Mouse (Mus musculus) spleen, adult 2 months (tissue): ENCODE measurements around the gene Irf2. TPM values are rescaled to one million over a fixed set of nuclear protein-coding genes. Genes with fewer than 3 reads are reported as not detected.

Experiments
- DNase-seq, 2 experiments: peaks; one replicate each; pipeline versions ENCODE4 v3.0.0 to v3.0.0-alpha.2; 2012 to 2021; ENCODE audit warnings: low spot score in 2 of 2, low read depth in 1 of 2
- H3K27ac ChIP-seq: fragments of 200-500 bp; 2 replicates; pipeline ENCODE4 v1.5.1; 2012; ENCODE audit warnings: low read length, inconsistent platforms; ENCODE audit not compliant: insufficient read depth
- H3K27me3 ChIP-seq: fragments of 200-500 bp; 2 replicates; pipeline ENCODE4 v1.6.1; 2012; ENCODE audit warnings: mild to moderate bottlenecking, moderate library complexity, low read length, inconsistent platforms; ENCODE audit not compliant: control insufficient read depth, insufficient read depth
- H3K36me3 ChIP-seq: fragments of 200-500 bp; 2 replicates; pipeline ENCODE4 v1.6.1; 2012; ENCODE audit warnings: mild to moderate bottlenecking, low read length, inconsistent platforms; ENCODE audit not compliant: control insufficient read depth, insufficient read depth
- H3K4me1 ChIP-seq: fragments of 200-500 bp; 2 replicates; pipeline ENCODE4 v1.6.1; 2011; ENCODE audit warnings: inconsistent platforms; ENCODE audit not compliant: control insufficient read depth, insufficient read depth, insufficient read length
- H3K4me3 ChIP-seq: fragments of 200-500 bp; 2 replicates; pipeline ENCODE4 v1.5.1; 2011; ENCODE audit warnings: mild to moderate bottlenecking, inconsistent platforms; ENCODE audit not compliant: insufficient read depth, insufficient read length; ENCODE audit errors: extremely low read depth
- CTCF ChIP-seq: fragments of 200-500 bp; IDR thresholded peaks from 2 replicates; pipeline ENCODE4 v1.5.1; 2011; ENCODE audit warnings: mild to moderate bottlenecking, inconsistent platforms; ENCODE audit not compliant: insufficient read depth, insufficient read length, insufficient replicate concordance; ENCODE audit errors: extremely low read depth
- POLR2A ChIP-seq: fragments of 200-500 bp; IDR thresholded peaks from 2 replicates; pipeline ENCODE4 v1.6.1; 2011; ENCODE audit warnings: low read depth, low read length, inconsistent platforms
- WGBS: fragments of 180-500 bp; shearing (Covaris S2); methylation state at CpG from one replicate; pipeline ENCODE4 v1.1.7; 2018; 5-methylcytosine and 5-hydroxymethylcytosine counted together
- polyA plus RNA-seq: library from polyadenylated mRNA; depleted of rRNA; stranded (reverse); fragments of >200 nt; gene quantifications from 2 replicates; pipeline ENCODE4 v1.2.3, GENCODE M21; 2012

The Irf2 gene
- polyA plus RNA-seq, 1 experiment, result 28.8 TPM

DNA sequence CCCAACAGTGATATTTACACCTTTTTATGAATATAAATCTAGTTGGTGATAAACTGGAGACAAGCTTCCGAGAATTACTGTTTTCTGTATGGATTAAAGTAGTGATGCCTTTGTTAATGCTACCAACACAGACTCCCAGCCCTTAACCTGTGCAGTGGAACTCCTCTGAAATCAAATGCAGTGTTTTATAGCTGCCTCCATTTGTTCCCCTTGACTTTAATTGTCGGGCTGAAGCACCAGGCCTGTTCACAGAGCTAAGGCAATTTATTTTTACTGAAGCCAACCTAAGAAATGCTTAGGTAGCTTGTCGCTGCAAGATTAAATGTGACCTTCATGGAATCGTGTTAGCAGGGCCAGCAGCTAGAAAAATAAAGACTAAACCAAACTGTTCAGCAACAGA is 11.6 kb downstream of the Irf2 start:
- Histone ChIP-seq H3K27me3 (no peaks in the 10 kb centered on the region), H3K4me3 (no peak overlapping the region), H3K27ac (no peak overlapping the region), H3K36me3 (peaks cover 2% of the 10 kb centered on the region; the same call in 1 of the 2 replicates), H3K4me1 (peaks cover 27% of the 10 kb centered on the region)
- no peak for DNase-seq
- TF ChIP-seq CTCF (no peak), POLR2A (no peak)
- 87% methylated on average over 4 of the region's 4 CpGs for WGBS

DNA sequence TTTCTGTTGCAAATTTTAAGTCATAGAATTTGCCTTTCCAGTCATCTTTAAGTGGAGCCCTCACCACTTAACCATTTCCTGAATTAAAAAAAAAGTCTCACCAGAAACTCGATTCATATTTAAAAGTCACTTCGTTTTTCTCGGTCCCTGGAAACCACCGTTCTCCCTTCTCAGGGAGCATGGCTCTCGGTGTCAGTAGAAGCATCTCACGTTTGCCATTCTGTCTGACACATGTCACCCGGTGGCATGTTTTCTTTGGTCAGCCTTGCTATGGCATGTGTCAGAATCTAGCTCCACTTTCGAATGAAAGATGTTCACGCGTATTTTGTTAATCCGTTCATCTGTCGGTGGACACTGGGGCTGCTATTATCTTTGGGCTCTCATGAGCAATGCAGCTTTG is 13.5 kb downstream of the Irf2 start:
- Histone ChIP-seq H3K4me1 (peaks cover 25% of the 10 kb centered on the region), H3K36me3 (peaks cover 2% of the 10 kb centered on the region; the same call in 1 of the 2 replicates), H3K27ac (no peak overlapping the region), H3K27me3 (no peaks in the 10 kb centered on the region), H3K4me3 (no peak overlapping the region)
- TF ChIP-seq CTCF (no peak), POLR2A (no peak)
- DNase-seq, result no peak
- 38% methylated on average over 12 of the region's 12 CpGs for WGBS

DNA sequence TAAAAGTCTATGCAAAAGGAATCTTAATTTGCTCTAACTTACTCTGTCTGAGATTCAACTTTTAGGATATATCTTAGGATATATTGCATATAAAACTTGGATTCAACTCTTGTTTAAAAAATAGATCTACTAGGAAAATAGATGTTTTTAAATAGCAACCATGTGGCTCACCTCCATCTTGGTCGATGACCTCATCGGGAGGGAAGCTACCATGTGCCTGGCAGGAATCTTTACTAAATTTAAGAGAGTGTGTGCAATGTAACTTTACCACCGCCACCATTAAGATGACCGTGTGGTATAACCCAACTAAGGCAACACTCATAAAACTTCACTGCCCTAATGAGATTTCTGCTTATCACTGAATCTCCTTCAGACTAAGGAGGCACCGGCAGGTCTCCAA is 14.8 kb downstream of the Irf2 start:
- DNase-seq, result no peak
- Histone ChIP-seq H3K36me3 (peaks cover 2% of the 10 kb centered on the region; the same call in 1 of the 2 replicates), H3K27ac (no peak overlapping the region), H3K4me1 (peaks cover 22% of the 10 kb centered on the region; the same call in 1 of the 2 replicates), H3K27me3 (no peaks in the 10 kb centered on the region), H3K4me3 (no peak overlapping the region)
- TF ChIP-seq POLR2A, result no peak
- no peak for TF ChIP-seq CTCF
- WGBS, result 87% methylated on average over 5 of the region's 5 CpGs

DNA sequence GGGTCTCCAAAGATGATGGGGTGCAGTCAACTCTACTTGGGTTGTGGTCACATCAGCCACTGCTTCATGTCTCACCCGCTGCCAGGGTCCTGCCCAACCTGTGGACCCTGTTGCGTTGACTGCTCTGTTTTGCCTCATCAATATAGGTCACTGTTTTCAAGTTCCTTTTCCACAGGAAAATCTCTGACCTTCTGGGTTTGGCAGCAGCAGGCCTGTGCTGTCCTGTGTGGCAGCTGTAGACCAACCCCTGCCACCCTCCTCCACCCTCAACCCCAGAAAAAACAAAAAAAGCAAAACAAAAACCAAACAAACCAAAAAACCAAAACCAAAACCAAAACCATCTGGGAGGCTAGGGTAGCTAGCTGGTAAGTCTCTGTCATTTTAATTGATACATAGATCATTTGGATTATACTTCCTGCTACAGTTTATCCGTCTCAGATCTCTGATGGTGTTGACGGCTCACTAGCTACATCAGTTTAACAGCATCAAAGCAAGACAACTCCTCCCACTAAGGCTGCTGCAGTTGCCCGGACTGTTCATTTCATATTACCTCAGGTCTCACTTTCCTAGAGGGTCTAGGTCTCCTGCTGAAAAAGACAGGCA is 16.3 kb downstream of the Irf2 start:
- peaks cover 28% of the 10 kb centered on the region; the same call in 1 of the 2 replicates for H3K4me1 ChIP-seq
- peak overlapping the region; percentile 29; the same call in 1 of the 2 replicates for H3K27ac ChIP-seq
- TF ChIP-seq POLR2A, result no peak
- no peak for TF ChIP-seq CTCF
- no peak overlapping the region for H3K4me3 ChIP-seq
- no peaks in the 10 kb centered on the region for H3K27me3 ChIP-seq
- H3K36me3 ChIP-seq, result peaks cover 1% of the 10 kb centered on the region; the same call in 1 of the 2 replicates
- DNase-seq, result no peak
- WGBS, result 61% methylated on average over 5 of the region's 5 CpGs

DNA sequence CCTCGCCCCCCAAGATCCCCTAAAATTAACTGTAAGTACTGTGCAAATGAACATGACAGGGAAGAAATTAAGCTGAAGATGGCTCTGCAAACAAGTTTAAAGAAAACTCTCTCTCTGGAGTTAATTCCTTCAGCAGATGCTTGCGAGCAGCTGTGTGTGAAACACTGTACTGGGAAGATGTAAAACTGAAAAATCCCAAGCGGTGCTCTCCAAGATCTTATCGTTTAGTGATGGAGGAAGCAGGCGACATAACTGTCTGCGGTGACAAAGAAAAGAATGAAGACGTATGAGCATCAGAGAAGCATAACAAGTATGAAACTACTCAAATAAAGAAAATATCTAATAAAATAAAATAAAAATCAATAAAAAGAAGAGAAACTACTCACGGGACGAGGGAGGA is 18.1 kb downstream of the Irf2 start:
- no peak for DNase-seq
- Histone ChIP-seq H3K27me3 (no peaks in the 10 kb centered on the region), H3K27ac (no peak overlapping the region), H3K4me1 (peaks cover 35% of the 10 kb centered on the region; the same call in 1 of the 2 replicates), H3K4me3 (no peak overlapping the region), H3K36me3 (peaks cover 1% of the 10 kb centered on the region; the same call in 1 of the 2 replicates)
- TF ChIP-seq POLR2A (no peak), CTCF (no peak)
- WGBS, result 96% methylated on average over 9 of the region's 9 CpGs

DNA sequence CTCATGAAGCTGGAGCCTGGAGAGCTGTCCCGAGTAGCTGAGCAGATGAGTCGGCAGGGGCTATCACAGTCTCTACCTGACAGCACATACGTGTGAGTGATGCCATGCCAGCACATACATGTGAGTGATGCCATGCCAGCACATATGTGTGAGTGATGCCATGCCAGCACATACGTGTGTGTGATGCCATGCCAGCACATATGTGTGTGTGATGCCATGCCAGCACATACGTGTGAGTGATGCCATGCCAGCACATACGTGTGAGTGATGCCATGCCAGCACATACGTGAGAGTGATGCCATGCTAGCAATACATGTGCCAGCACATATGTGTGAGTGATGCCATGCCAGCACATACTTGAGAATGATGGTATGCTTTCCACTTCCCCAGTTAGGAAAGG is 18.6 kb downstream of the Irf2 start:
- H3K4me3 ChIP-seq, result no peak overlapping the region
- TF ChIP-seq POLR2A (no peak), CTCF (no peak)
- no peak for DNase-seq
- no peaks in the 10 kb centered on the region for H3K27me3 ChIP-seq
- H3K36me3 ChIP-seq, result peaks cover 1% of the 10 kb centered on the region; the same call in 1 of the 2 replicates
- H3K4me1 ChIP-seq, result peaks cover 36% of the 10 kb centered on the region; the same call in 1 of the 2 replicates
- WGBS, result 95% methylated on average over 7 of the region's 7 CpGs
- H3K27ac ChIP-seq, result no peak overlapping the region

DNA sequence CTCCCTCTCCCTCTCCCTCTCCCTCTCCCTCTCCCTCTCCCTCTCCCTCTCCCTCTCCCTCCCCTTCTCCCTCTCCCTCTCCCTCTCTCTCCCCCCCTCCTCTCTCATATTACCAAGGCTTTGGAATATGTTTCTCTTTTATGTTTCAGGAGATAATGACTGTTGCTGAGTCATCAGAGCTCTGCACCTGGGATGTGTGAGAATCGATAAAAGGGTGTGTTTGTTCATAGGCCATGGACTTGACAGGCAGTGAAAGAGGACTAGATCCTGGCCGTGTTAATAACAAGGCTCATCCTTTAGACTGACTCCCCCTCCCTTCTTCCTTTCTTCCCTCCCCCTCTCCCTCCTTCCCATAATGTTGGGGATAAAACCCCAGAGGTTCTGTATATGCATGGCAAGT is 19.1 kb downstream of the Irf2 start:
- Histone ChIP-seq H3K4me1 (peaks cover 41% of the 10 kb centered on the region; the same call in 1 of the 2 replicates), H3K4me3 (no peak overlapping the region), H3K27me3 (no peaks in the 10 kb centered on the region), H3K27ac (no peak overlapping the region), H3K36me3 (peaks cover 1% of the 10 kb centered on the region; the same call in 1 of the 2 replicates)
- TF ChIP-seq POLR2A (no peak), CTCF (no peak)
- WGBS, result 72% methylated on average over 2 of the region's 2 CpGs
- no peak for DNase-seq
